Mouse (Mus musculus) CH12.LX (cell line): ENCODE results near the gene Adrb1. TPM values are rescaled to one million over a fixed set of nuclear protein-coding genes. Genes with fewer than 3 reads are reported as not detected.

Source experiments
- DNase-seq: peaks from one replicate; pipeline ENCODE4 v3.0.0-alpha.2; 2013; ENCODE audit errors: extremely low read depth
- H3K27ac ChIP-seq: 2 replicates; pipeline ENCODE4 v1.5.1; 2012; ENCODE audit warnings: low read depth, mild to moderate bottlenecking, control low read depth, moderate library complexity; ENCODE audit not compliant: insufficient read depth
- H3K27me3 ChIP-seq: replicated peaks from 2 replicates; pipeline ENCODE3; 2012; ENCODE audit warnings: inconsistent platforms
- H3K36me3 ChIP-seq, 2 experiments: replicated peaks in 1 of 2; 2 replicates each; pipeline versions ENCODE3 to v1.6.1; 2012; ENCODE audit warnings: inconsistent platforms in 1 of 2, low read length in 1 of 2, mild to moderate bottlenecking in 1 of 2, mixed read lengths in 1 of 2, moderate library complexity in 1 of 2; ENCODE audit not compliant: control insufficient read depth in 1 of 2, insufficient read depth in 1 of 2
- H3K4me1 ChIP-seq, 2 experiments: 2 replicates each; pipeline ENCODE4 v1.6.1; 2012; ENCODE audit warnings: inconsistent platforms in 1 of 2, moderate library complexity in 1 of 2; ENCODE audit not compliant: insufficient read depth in 2 of 2, control insufficient read depth in 1 of 2
- H3K4me2 ChIP-seq: 2 replicates; pipeline ENCODE4 v1.6.1; 2012; ENCODE audit warnings: low read depth, mild to moderate bottlenecking, control low read depth; ENCODE audit not compliant: poor library complexity, insufficient read depth, severe bottlenecking
- H3K4me3 ChIP-seq, 3 experiments: fragments of 150-350 bp in 1 of 3; sonication (generic) in 1 of 3; replicated peaks in 1 of 3; 2 replicates each; pipeline versions ENCODE3 to v1.5.1; 2011 to 2012; ENCODE audit warnings: low read depth in 2 of 3, low read length in 2 of 3, mild to moderate bottlenecking in 2 of 3, moderate library complexity in 2 of 3, control low read depth in 1 of 3, improper control_type of control experiment in 1 of 3, inconsistent platforms in 1 of 3, mixed read lengths in 1 of 3; ENCODE audit not compliant: poor library complexity in 1 of 3
- H3K79me2 ChIP-seq: replicated peaks from 2 replicates; pipeline ENCODE4 v1.6.1; 2012; ENCODE audit warnings: mild to moderate bottlenecking, moderate library complexity; ENCODE audit not compliant: control insufficient read depth, poor library complexity, insufficient read depth, severe bottlenecking; ENCODE audit errors: extremely low read depth
- H3K9ac ChIP-seq: 2 replicates; pipeline ENCODE4 v1.6.1; 2012; ENCODE audit warnings: low read depth, mild to moderate bottlenecking, control low read depth, moderate library complexity; ENCODE audit not compliant: insufficient read depth
- H3K9me3 ChIP-seq: replicated peaks from 2 replicates; pipeline ENCODE3; 2012; ENCODE audit warnings: low read length, inconsistent platforms, mixed read lengths
- BHLHE40 ChIP-seq: IDR thresholded peaks from 2 replicates; pipeline ENCODE4 v1.6.1; 2011; ENCODE audit warnings: mild to moderate bottlenecking, low read depth, low read length, improper control_type of control experiment
- CHD2 ChIP-seq: IDR thresholded peaks from 2 replicates; pipeline ENCODE4 v1.6.1; 2011; ENCODE audit warnings: low read length, improper control_type of control experiment
- E2F4 ChIP-seq: IDR thresholded peaks from 2 replicates; pipeline ENCODE4 v1.6.1; 2011; ENCODE audit warnings: low read depth, low read length, improper control_type of control experiment; ENCODE audit not compliant: insufficient replicate concordance
- ELF1 ChIP-seq: IDR thresholded peaks from 2 replicates; pipeline ENCODE4 v1.6.1; 2014; ENCODE audit warnings: low read depth, mild to moderate bottlenecking, inconsistent platforms, low read length, improper control_type of control experiment
- EP300 ChIP-seq: IDR thresholded peaks from 2 replicates; pipeline ENCODE4 v1.6.1; 2011; ENCODE audit warnings: low read length, improper control_type of control experiment
- GABPA ChIP-seq: IDR thresholded peaks from 2 replicates; pipeline ENCODE4 v1.6.1; 2012; ENCODE audit warnings: low read depth, low read length, improper control_type of control experiment, inconsistent platforms; ENCODE audit not compliant: insufficient replicate concordance
- HCFC1 ChIP-seq: IDR thresholded peaks from 2 replicates; pipeline ENCODE4 v1.6.1; 2012; ENCODE audit warnings: low read depth, mild to moderate bottlenecking, inconsistent platforms, low read length, improper control_type of control experiment
- JUN ChIP-seq: IDR thresholded peaks from 2 replicates; pipeline ENCODE4 v1.6.1; 2011; ENCODE audit warnings: low read depth, mild to moderate bottlenecking, low read length, improper control_type of control experiment, moderate library complexity; ENCODE audit not compliant: insufficient read depth
- KAT2A ChIP-seq: IDR thresholded peaks from 2 replicates; pipeline ENCODE4 v1.6.1; 2012; ENCODE audit warnings: low read length, improper control_type of control experiment, inconsistent platforms; ENCODE audit not compliant: insufficient replicate concordance
- MAX ChIP-seq: IDR thresholded peaks from 2 replicates; pipeline ENCODE4 v1.6.1; 2011; ENCODE audit warnings: low read length, improper control_type of control experiment
- MAZ ChIP-seq: IDR thresholded peaks from 2 replicates; pipeline ENCODE4 v1.6.1; 2012; ENCODE audit warnings: low read depth, mild to moderate bottlenecking, inconsistent platforms, low read length, improper control_type of control experiment, moderate library complexity
- MXI1 ChIP-seq: IDR thresholded peaks from 2 replicates; pipeline ENCODE4 v1.6.1; 2011; ENCODE audit warnings: mild to moderate bottlenecking, low read depth, low read length, improper control_type of control experiment
- NELFE ChIP-seq: IDR thresholded peaks from 2 replicates; pipeline ENCODE4 v1.6.1; 2011; ENCODE audit warnings: low read depth, low read length, improper control_type of control experiment
- NRF1 ChIP-seq: IDR thresholded peaks from 2 replicates; pipeline ENCODE4 v1.6.1; 2014; ENCODE audit warnings: low read depth, mild to moderate bottlenecking, inconsistent platforms, low read length, improper control_type of control experiment, moderate library complexity
- RAD21 ChIP-seq: IDR thresholded peaks from 2 replicates; pipeline ENCODE4 v1.6.1; 2011; ENCODE audit warnings: low read depth, mild to moderate bottlenecking, low read length, improper control_type of control experiment, moderate library complexity
- RCOR1 ChIP-seq: conservative IDR thresholded peaks from 2 replicates; pipeline ENCODE4 v1.6.1; 2012; ENCODE audit warnings: low read depth, mild to moderate bottlenecking, inconsistent platforms, low read length, improper control_type of control experiment
- SIN3A ChIP-seq: IDR thresholded peaks from 2 replicates; pipeline ENCODE4 v1.6.1; 2012; ENCODE audit warnings: low read length, improper control_type of control experiment, inconsistent platforms
- SMC3 ChIP-seq: IDR thresholded peaks from 2 replicates; pipeline ENCODE4 v1.6.1; 2011; ENCODE audit warnings: low read depth, low read length, improper control_type of control experiment
- TCF12 ChIP-seq: IDR thresholded peaks from 2 replicates; pipeline ENCODE4 v1.6.1; 2014; ENCODE audit warnings: low read depth, mild to moderate bottlenecking, inconsistent platforms, low read length, improper control_type of control experiment
- UBTF ChIP-seq: IDR thresholded peaks from 2 replicates; pipeline ENCODE4 v1.6.1; 2012; ENCODE audit warnings: low read depth, mild to moderate bottlenecking, inconsistent platforms, low read length, improper control_type of control experiment, moderate library complexity
- USF1 ChIP-seq: IDR thresholded peaks from 2 replicates; pipeline ENCODE4 v1.6.1; 2014; ENCODE audit warnings: low read depth, mild to moderate bottlenecking, inconsistent platforms, low read length, improper control_type of control experiment
- USF2 ChIP-seq: conservative IDR thresholded peaks from 2 replicates; pipeline ENCODE4 v1.6.1; 2011; ENCODE audit warnings: low read depth, low read length, improper control_type of control experiment
- ZC3H11A ChIP-seq: IDR thresholded peaks from 2 replicates; pipeline ENCODE4 v1.6.1; 2012; ENCODE audit warnings: low read depth, mild to moderate bottlenecking, inconsistent platforms, low read length, improper control_type of control experiment
- ZMIZ1 ChIP-seq: IDR thresholded peaks from 2 replicates; pipeline ENCODE4 v1.6.1; 2012; ENCODE audit warnings: low read depth, mild to moderate bottlenecking, inconsistent platforms, low read length, improper control_type of control experiment
- dilution Hi-C: fragments of 300-500 bp; cut with MboI; formaldehyde crosslinking; loops from 2 replicates; pipeline ENCODE4 v1.14.3; 2020; ENCODE audit warnings: low sequenced_read_pairs; ENCODE audit not compliant: extremely low pct_unique_long_range_greater_than_20kb, extremely low pct_ligation_motif_present
- in situ Hi-C: fragments of 300-500 bp; cut with MboI; formaldehyde crosslinking; loops from 3 replicates; pipeline ENCODE4 v1.14.3; 2019; ENCODE audit warnings: low sequenced_read_pairs, low pct_ligation_motif_present, low pct_unique_long_range_greater_than_20kb, mixed read lengths
- polyA plus RNA-seq: library from polyadenylated mRNA; unstranded; fragments of >175 nt; gene quantifications from 2 replicates; pipeline ENCODE4 v1.2.1, GENCODE M21; 2012; ENCODE audit warnings: low read depth; ENCODE audit not compliant: insufficient read length
- total RNA-seq, 2 experiments: library from RNA; depleted of rRNA; stranded (reverse); fragments of 300-350 nt in 1 of 2; fragments of >200 nt in 1 of 2; gene quantifications; 2 replicates each; pipeline ENCODE4 v1.2.3; 2012 to 2014

The Adrb1 gene
- total and polyA plus RNA-seq, 3 experiments = not detected

DNA sequence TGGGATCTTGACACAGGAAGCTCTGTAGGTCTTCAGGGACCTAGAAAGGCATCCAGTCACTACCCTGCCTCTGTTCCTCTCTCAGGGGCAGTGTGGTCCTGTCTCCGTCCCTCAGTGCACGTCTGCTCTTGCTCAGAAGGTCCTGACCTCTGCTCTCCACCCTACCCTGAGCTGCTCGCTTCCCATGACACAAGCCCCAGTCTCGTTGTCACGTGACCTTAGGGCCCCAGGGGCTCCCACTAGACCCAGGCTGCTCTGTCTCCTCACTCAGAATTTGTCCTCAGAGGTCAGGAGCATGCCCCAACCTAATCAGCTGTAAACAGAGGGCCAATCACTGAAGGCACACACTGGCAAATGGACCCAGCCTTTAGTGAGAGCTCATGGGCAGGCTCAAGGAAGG, 29.5 kb upstream of the Adrb1 start:
- no peaks in the 10 kb centered on the region for H3K36me3 ChIP-seq
- no peak overlapping the region for H3K27ac ChIP-seq
- in situ Hi-C loops = no loop called here
- H3K27me3 ChIP-seq = no peaks in the 10 kb centered on the region
- no peaks in the 10 kb centered on the region for H3K9me3 ChIP-seq
- no peaks in the 10 kb centered on the region for H3K79me2 ChIP-seq
- peak overlapping the region in 1 of 3 experiments; percentile 9 for H3K4me3 ChIP-seq
- no peak overlapping the region for H3K4me2 ChIP-seq
- dilution Hi-C loops = no loop called here
- H3K9ac ChIP-seq = no peak overlapping the region
- no peak for DNase-seq
- peaks cover 7 to 16% of the 10 kb centered on the region in 2 experiments for H3K4me1 ChIP-seq
- no peak for TF ChIP-seq HCFC1
- peak; percentile 31; the same call in 1 of the 2 replicates for TF ChIP-seq BHLHE40
- TF ChIP-seq CHD2 = no peak
- TF ChIP-seq MAZ = no peak
- 0 out of 2 replicates have a peak, but pooled peaks have one; percentile 19 for TF ChIP-seq USF2
- TF ChIP-seq USF1 = peak; percentile 68
- TF ChIP-seq MXI1 = no peak
- TF ChIP-seq E2F4 = no peak
- no peak for TF ChIP-seq JUN
- no peak for TF ChIP-seq SMC3

DNA sequence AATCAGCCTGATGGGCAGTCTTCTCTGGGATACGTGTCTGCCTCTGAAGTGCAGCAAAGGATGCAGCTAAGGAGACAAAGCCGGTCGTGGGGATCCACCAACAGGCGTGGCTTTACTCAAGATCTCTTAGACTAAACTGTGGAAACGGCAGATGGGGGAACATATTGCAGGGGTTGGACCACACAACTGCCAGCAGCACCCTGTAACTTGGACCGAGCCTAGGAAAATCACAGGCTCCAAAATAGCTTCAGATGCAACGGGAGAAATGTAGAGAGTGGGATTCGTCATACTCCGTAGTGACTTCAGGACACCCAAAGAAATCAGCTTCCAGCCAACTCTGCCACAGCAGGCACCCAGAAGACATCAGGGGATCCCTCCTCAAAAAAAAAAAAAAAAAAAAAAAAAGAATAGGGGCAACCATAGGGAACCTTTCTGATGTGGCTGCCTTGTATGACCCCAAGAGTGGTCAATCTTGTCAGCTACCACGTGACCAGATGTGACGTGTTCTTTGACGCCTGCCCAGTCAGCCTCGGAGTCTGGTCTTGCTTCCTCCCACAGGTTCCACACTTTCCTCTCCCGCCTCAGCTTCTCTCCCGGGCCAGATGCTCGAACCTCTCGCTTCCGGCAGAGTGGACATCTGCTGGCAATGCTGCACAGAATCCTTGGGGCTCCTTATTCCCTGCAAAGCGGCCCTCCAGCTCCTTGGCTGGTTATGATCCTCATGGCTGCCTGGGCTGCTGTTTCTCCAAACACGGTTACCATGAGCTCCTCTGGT, 24.4 kb upstream of the Adrb1 start:
- Histone ChIP-seq H3K4me2 (no peak overlapping the region), H3K27me3 (no peaks in the 10 kb centered on the region), H3K9me3 (no peaks in the 10 kb centered on the region), H3K4me3 (no peak overlapping the region), H3K79me2 (no peaks in the 10 kb centered on the region)
- DNase-seq = no peak
- TF ChIP-seq EP300 (no peak), KAT2A (no peak), SIN3A (no peak), ZC3H11A (no peak), MXI1 (no peak), USF1 (no peak), E2F4 (no peak), SMC3 (no peak), ZMIZ1 (no peak), MAX (no peak), NELFE (no peak), TCF12 (no peak), RAD21 (no peak), RCOR1 (no peak), ELF1 (no peak), GABPA (no peak), UBTF (no peak), NRF1 (no peak)
- TF ChIP-seq, all 38 proteins: peak for 0
- dilution Hi-C loops = no loop called here
- in situ Hi-C loops = no loop called here
- H3K36me3 ChIP-seq = no peaks in the 10 kb centered on the region
- H3K27ac ChIP-seq = no peak overlapping the region
- peaks cover 4 to 13% of the 10 kb centered on the region in 2 experiments for H3K4me1 ChIP-seq
- H3K9ac ChIP-seq = no peak overlapping the region
